Mouse (Mus musculus) midbrain, embryonic 14.5 days (tissue): ENCODE results near the gene Insig2. TPM values are rescaled to one million over a fixed set of nuclear protein-coding genes. Genes with fewer than 3 reads are reported as not detected.
A peak's percentile ranks its signal among the peaks of the same experiment; 100 is the strongest.

Source experiments
- ATAC-seq: fragments of 200-750 bp; cut with Nextera tagmentation; 2 replicates; pipeline ENCODE4 v1.8.0; 2017; ENCODE audit warnings: moderate number of reproducible peaks, moderate library complexity; ENCODE audit not compliant: low FRiP score, low TSS enrichment
- DNase-seq: peaks from one replicate; pipeline ENCODE4 v3.0.0-alpha.2; 2015
- H3K27ac ChIP-seq: fragments of 300-500 bp; sonication (generic); replicated peaks from 2 replicates; pipeline ENCODE4 v1.5.1; 2014; ENCODE audit warnings: mild to moderate bottlenecking, low read depth, low read length, moderate library complexity
- H3K27me3 ChIP-seq: fragments of 300-500 bp; sonication (generic); 2 replicates; pipeline ENCODE4 v1.6.1; 2014; ENCODE audit warnings: low read length, control low read depth, mixed read lengths; ENCODE audit not compliant: control insufficient read depth, insufficient read depth
- H3K36me3 ChIP-seq: fragments of 300-500 bp; sonication (generic); 2 replicates; pipeline ENCODE4 v1.6.1; 2014; ENCODE audit warnings: low read length, control low read depth; ENCODE audit not compliant: control insufficient read depth, insufficient read depth
- H3K4me1 ChIP-seq: fragments of 300-500 bp; sonication (generic); 2 replicates; pipeline ENCODE4 v1.6.1; 2014; ENCODE audit warnings: mild to moderate bottlenecking, antibody characterized with exemption, low read length, control low read depth; ENCODE audit not compliant: control insufficient read depth, insufficient read depth
- H3K4me2 ChIP-seq: fragments of 300-500 bp; sonication (generic); 2 replicates; pipeline ENCODE4 v1.6.1; 2014; ENCODE audit warnings: mild to moderate bottlenecking, low read length, moderate library complexity
- H3K4me3 ChIP-seq: fragments of 300-500 bp; sonication (generic); replicated peaks from 2 replicates; pipeline ENCODE4 v1.5.1; 2014; ENCODE audit warnings: low read depth, low read length
- H3K9ac ChIP-seq: fragments of 300-500 bp; sonication (generic); replicated peaks from 2 replicates; pipeline ENCODE4 v1.6.1; 2014; ENCODE audit warnings: mild to moderate bottlenecking, low read length, moderate library complexity
- H3K9me3 ChIP-seq: fragments of 300-500 bp; sonication (generic); 2 replicates; pipeline ENCODE4 v1.6.1; 2016; ENCODE audit warnings: low read length, control low read depth, mixed read lengths; ENCODE audit not compliant: control insufficient read depth
- WGBS: fragments of 180-500 bp; shearing (Covaris S2); extraction: QIAGEN DNeasy Blood & Tissue Kit; methylation state at CpG from one replicate; pipeline ENCODE4 v1.1.7; 2014; 5-methylcytosine and 5-hydroxymethylcytosine counted together
- polyA plus RNA-seq: library from polyadenylated mRNA; unstranded; fragments of >200 nt; fragmentation: Nextera tagmentation; extraction: Ambion mirVana; gene quantifications from 2 replicates; pipeline ENCODE4 v1.2.1, GENCODE M21; 2014

Gene Insig2
- polyA plus RNA-seq, 1 experiment from 2014 or later: 28.6 TPM

DNA sequence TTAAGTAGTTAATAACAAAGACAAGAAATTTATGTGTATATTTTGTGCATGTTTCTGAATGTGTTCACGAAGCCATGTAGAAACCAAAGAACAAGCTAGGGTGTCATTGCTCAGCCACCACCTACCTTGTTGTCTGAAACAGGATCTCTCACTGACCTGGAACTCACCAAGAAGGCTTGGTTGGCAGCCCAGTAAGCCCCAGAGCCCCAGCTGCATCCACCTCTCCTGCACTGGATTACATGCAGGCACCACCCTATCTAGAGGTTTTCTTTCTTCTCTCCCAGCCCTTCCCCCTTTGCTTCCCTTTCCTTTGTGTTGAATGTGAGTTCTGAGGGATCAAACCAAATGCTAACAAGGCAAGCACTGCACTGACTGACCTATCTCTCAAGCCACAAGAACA is 19.2 kb downstream of the Insig2 start:
- 0 out of 2 replicates have a peak overlapping the region, but pooled peaks have one; percentile 87 for H3K27ac ChIP-seq
- no peak overlapping the region for H3K9ac ChIP-seq
- 93% methylated on average over 1 of the region's 1 CpGs for WGBS
- no peaks in the 10 kb centered on the region for H3K27me3 ChIP-seq
- H3K9me3 ChIP-seq: no peaks in the 10 kb centered on the region
- H3K4me2 ChIP-seq: no peak overlapping the region
- H3K4me3 ChIP-seq: no peak overlapping the region
- no peak for ATAC-seq
- peaks cover 21% of the 10 kb centered on the region for H3K4me1 ChIP-seq
- H3K36me3 ChIP-seq: peaks cover 14% of the 10 kb centered on the region
- no peak for DNase-seq

DNA sequence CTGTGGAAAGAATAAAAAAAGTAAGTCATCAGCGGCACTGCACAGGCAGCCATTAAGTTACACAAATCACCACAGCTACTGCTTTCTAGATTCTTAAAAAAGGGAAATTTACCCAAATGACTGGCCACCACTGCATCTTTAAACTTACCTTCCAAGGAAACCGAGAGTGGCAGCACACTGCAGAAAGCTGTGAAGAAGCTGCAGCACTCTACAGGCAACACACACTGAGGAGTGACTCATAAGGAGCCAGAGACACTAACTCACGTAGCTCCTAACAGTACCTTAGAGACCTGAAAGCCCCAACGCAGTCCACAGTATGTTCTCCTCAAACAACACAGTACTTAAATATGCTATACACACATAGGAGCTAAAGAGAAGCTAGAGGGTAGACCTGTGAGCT is 20.1 kb downstream of the Insig2 start:
- Histone ChIP-seq H3K4me2 (no peak overlapping the region), H3K9ac (no peak overlapping the region), H3K36me3 (peaks cover 11% of the 10 kb centered on the region), H3K27ac (no peak overlapping the region), H3K27me3 (no peaks in the 10 kb centered on the region), H3K4me1 (peaks cover 21% of the 10 kb centered on the region), H3K4me3 (no peak overlapping the region), H3K9me3 (no peaks in the 10 kb centered on the region)
- DNase-seq (no peak), ATAC-seq (no peak)
- 98% methylated on average over 4 of the region's 4 CpGs for WGBS

DNA sequence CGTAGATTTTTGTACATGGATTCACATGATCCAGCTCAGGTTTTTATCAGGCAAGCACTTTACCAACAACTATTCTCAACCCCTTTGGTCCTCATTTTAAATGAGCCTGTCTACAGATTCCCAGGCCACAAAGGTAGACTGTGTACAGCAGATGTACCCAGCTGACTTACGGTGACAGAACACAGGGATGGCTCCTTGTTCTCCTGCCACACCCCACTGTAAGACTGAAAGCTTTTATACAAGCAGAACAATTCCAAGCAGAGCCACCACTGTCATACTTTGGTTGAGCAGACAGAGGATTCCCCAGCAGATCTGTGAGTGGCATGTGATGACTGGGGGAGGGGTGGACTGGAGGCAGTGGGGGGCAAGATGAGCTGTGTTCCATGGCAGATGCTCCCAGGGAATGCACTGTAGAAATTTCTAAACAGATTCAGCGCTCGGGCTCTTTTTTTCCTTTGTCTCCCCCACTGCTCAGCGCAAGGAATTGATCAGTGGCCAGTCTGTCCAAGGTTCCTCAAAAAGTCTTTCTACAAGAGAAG is 35.6 kb downstream of the Insig2 start:
- no peak overlapping the region for H3K4me2 ChIP-seq
- H3K9ac ChIP-seq: no peak overlapping the region
- ATAC-seq: 0 out of 2 replicates have a peak, but pooled peaks have one; percentile 11
- no peaks in the 10 kb centered on the region for H3K9me3 ChIP-seq
- peaks cover 8% of the 10 kb centered on the region; the same call in 1 of the 2 replicates for H3K36me3 ChIP-seq
- H3K27ac ChIP-seq: no peak overlapping the region; the same call in 1 of the 2 replicates
- DNase-seq: peak; percentile 19
- no peaks in the 10 kb centered on the region for H3K4me1 ChIP-seq
- H3K4me3 ChIP-seq: no peak overlapping the region
- WGBS: 75% methylated on average over 5 of the region's 5 CpGs
- no peaks in the 10 kb centered on the region for H3K27me3 ChIP-seq

DNA sequence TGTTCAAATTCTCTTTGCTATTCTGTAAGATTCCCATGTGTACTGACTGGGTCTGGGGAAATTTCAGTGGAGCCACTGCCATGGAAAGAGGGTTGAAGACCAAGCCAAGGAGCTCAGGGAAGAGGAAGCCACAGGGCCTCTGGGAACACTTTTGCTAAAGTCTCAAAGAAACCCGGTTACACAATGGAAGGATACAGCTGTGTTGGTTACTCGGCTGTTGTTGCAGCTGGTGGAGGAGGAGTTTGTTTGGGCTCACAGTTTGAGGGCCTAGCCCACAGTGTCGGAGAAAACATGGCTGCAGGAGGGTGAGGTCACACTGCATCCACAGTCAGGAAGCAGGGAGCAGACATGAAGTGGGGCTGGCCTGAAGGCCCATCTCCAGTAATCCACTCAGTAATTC is 38.8 kb downstream of the Insig2 start:
- Histone ChIP-seq H3K9ac (no peak overlapping the region), H3K9me3 (no peaks in the 10 kb centered on the region), H3K4me3 (no peak overlapping the region), H3K4me1 (no peaks in the 10 kb centered on the region), H3K27me3 (no peaks in the 10 kb centered on the region), H3K36me3 (no peaks in the 10 kb centered on the region), H3K27ac (no peak overlapping the region), H3K4me2 (no peak overlapping the region)
- WGBS: 80% methylated on average over 3 of the region's 3 CpGs
- DNase-seq (no peak), ATAC-seq (no peak)

DNA sequence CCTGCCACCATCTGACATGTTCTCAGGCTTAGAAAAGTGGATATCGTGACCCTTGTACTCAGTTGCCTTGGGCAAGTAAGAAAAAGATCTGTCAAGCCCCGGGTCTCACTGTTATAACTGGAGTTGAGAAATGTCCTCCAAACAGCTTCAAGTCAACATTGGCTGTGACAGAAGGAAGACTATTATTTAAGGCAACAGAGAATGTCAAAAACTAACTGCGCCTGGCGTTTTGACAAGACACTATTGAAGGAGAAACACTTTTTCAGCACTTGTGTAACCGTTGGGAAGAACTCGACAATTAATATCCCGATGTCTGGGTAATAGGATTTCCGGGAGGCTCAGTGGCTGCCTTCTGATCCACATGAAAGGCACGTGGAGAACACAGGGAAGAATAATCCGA is 41.5 kb downstream of the Insig2 start:
- DNase-seq (no peak), ATAC-seq (no peak)
- H3K9me3 ChIP-seq: no peaks in the 10 kb centered on the region
- no peaks in the 10 kb centered on the region for H3K36me3 ChIP-seq
- H3K4me1 ChIP-seq: no peaks in the 10 kb centered on the region
- no peak overlapping the region for H3K4me2 ChIP-seq
- H3K27ac ChIP-seq: no peak overlapping the region
- WGBS: 73% methylated on average over 10 of the region's 10 CpGs
- no peak overlapping the region for H3K9ac ChIP-seq
- no peak overlapping the region for H3K4me3 ChIP-seq
- no peaks in the 10 kb centered on the region for H3K27me3 ChIP-seq

DNA sequence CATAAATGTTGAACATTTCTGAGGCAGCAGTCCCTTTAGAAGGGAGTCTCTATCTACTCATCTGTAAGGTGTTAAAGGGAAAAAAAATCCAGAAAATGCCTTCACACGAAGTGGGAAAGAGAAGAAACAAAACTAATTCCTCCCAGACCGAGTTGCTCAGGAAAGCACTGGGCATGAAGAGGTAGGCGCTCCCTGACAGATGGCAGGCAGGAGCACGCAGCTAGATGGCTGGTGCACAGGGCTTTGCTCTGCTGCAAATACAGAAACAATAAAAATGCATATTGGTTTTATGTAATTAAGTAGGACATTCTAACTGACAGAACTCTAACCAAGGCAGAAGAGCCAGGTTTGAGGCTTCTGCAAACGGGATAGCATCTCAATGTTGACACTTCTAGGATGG is 42.0 kb downstream of the Insig2 start:
- Histone ChIP-seq H3K4me3 (no peak overlapping the region), H3K36me3 (no peaks in the 10 kb centered on the region), H3K4me1 (no peaks in the 10 kb centered on the region), H3K9ac (no peak overlapping the region), H3K9me3 (no peaks in the 10 kb centered on the region), H3K4me2 (no peak overlapping the region), H3K27me3 (no peaks in the 10 kb centered on the region), H3K27ac (no peak overlapping the region)
- DNase-seq: no peak
- WGBS: 74% methylated on average over 5 of the region's 5 CpGs
- ATAC-seq: no peak

DNA sequence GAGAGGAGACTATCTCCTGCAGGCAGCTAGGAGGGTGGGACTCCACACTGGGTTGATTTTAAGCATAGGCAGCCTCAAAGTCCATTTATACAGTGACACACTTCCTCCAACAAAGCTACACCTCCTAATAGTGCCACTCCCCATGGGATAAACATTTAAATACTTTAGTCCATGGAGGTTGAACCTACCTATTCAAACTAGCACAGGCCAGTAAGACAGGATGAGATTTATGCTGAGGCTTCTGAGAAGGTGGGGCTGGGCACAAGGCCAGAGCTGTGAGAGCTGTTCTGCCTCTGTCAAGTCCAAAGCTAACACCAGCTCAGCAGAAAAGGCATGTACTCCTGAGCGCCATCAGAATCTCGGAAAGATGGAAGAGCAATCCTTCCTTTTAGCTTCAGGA is 48.2 kb downstream of the Insig2 start:
- H3K4me2 ChIP-seq: no peak overlapping the region
- DNase-seq (no peak), ATAC-seq (no peak)

DNA sequence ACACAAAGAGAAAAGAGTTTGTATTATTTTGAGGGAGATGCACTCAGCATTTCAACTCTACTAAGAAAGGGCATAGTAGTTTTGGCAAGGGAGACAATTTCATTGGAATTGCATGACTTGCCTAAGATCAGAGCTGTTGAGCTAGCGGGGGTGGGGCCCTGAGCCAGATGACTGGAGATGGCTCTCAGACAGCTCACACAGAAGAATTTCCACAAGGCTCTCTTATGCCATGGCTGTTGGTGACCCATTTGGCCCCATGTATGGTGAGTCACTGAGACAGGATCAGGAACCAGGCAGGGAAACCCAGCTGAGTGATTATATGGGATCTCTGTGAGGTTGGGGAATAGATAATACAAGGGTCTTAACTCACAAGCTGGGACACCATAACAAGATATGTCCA is 51.9 kb downstream of the Insig2 start:
- no peak for ATAC-seq
- Histone ChIP-seq H3K36me3 (no peaks in the 10 kb centered on the region), H3K9me3 (no peaks in the 10 kb centered on the region), H3K9ac (no peak overlapping the region), H3K4me1 (no peaks in the 10 kb centered on the region), H3K4me3 (no peak overlapping the region), H3K4me2 (no peak overlapping the region), H3K27me3 (no peaks in the 10 kb centered on the region), H3K27ac (no peak overlapping the region)
- no peak for DNase-seq
- 95% methylated on average over 1 of the region's 1 CpGs for WGBS

More for the DNA sequence above, 48.2 kb downstream of the Insig2 start:
- H3K9ac ChIP-seq: no peak overlapping the region
- no peaks in the 10 kb centered on the region for H3K36me3 ChIP-seq
- H3K27ac ChIP-seq: no peak overlapping the region
- no peak overlapping the region for H3K4me3 ChIP-seq
- no peaks in the 10 kb centered on the region for H3K27me3 ChIP-seq
- H3K4me1 ChIP-seq: no peaks in the 10 kb centered on the region
- WGBS: 89% methylated on average over 2 of the region's 2 CpGs
- H3K9me3 ChIP-seq: no peaks in the 10 kb centered on the region

DNA sequence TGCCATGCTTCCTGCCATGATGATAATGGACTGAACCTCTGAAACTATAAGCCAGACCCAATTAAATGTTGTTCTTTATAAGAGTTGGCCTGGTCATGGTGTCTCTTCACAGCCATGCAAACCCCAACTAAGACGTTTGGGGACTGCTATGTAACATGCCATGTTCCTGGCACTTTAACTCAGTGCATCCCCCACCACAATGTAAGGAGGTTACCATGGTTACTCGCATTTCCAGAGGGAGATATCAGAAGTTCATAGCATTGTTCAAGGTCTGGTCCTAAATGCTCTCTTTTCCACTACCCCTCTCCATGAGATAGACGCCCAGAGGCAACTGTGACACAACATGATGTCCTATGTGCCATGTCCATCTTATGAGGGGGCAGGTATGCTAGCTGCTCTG is 54.0 kb downstream of the Insig2 start:
- no peak overlapping the region for H3K9ac ChIP-seq
- H3K36me3 ChIP-seq: no peaks in the 10 kb centered on the region
- no peaks in the 10 kb centered on the region for H3K9me3 ChIP-seq
- 66% methylated on average over 3 of the region's 3 CpGs for WGBS
- no peak for ATAC-seq
- no peaks in the 10 kb centered on the region for H3K27me3 ChIP-seq
- DNase-seq: no peak
- H3K4me1 ChIP-seq: no peaks in the 10 kb centered on the region
- no peak overlapping the region for H3K4me2 ChIP-seq
- H3K4me3 ChIP-seq: no peak overlapping the region
- H3K27ac ChIP-seq: no peak overlapping the region
